Mouse (Mus musculus) c-Kit-positive CD71-negative TER-119-negative erythroid progenitor cells, embryonic 14.5 days (primary cell): ENCODE data around the gene Atp5g1.

ENCODE experiments used
- DNase-seq: peaks from one replicate; pipeline ENCODE4 v3.0.0-alpha.2; 2013; ENCODE audit warnings: low read depth

Gene Atp5g1

GRCm38 (mm10) chr11:96028130-96028529, 47.3 kb downstream of the Atp5g1 start:
- no peak for DNase-seq

GRCm38 (mm10) chr11:96020622-96021021, 54.8 kb downstream of the Atp5g1 start:
- no peak for DNase-seq
